Mouse (Mus musculus) urinary bladder, postnatal 36 days (tissue): ENCODE measurements around the gene Cdk2ap2.
"Not testable (repeated sequence)": the region's sequence is repeated elsewhere in the genome, so short reads cannot be mapped to it uniquely, and the experiment has no call there.

Experiments
- DNase-seq, 2 experiments: peaks; one replicate each; pipeline ENCODE4 v3.0.0; 2022; ENCODE audit warnings: low spot score in 2 of 2, mixed read lengths in 1 of 2

The Cdk2ap2 gene

DNA sequence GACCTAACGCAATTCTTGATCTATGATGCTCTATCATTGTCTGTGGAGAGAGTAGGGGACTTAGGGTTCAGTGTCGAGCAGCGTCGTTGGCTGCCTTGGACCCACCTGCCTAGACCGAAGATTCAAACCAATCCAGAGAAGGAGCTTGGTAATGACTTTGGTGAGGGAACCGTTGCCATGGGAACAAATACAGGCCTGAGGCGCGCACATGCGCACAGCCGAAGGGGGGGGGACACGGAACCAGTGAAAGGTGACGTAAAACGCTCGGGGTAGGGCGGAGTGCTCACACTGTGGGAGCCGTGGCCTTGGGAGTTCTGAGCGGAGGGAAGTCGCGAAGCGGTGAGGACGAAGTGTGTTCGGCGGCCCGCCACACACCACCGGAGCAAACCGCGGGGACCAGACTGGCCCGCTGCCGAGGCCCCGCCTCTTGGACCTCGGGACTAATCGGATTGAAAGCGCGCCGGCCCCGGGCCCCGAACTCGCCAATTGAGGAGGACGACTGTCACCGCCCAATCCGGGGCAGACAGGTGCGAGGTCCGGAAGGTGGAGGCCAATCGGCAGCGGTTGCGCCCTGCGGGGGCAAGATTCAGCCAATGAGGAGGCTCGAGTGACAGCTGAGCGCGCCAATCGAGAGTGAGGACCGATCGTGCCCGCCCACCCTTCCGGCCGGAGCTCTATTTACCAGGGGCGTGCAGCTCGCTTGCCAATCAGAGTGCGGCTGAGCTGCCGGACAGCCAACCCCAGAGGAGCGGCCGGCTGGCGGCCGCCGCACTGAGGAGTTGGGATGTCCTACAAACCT is at the start of gene Cdk2ap2:
Cdk2ap2 (plus strand) TSS at position 541 of the 799 bp plus-strand sequence.
- peak; percentile 100 for DNase-seq

DNA sequence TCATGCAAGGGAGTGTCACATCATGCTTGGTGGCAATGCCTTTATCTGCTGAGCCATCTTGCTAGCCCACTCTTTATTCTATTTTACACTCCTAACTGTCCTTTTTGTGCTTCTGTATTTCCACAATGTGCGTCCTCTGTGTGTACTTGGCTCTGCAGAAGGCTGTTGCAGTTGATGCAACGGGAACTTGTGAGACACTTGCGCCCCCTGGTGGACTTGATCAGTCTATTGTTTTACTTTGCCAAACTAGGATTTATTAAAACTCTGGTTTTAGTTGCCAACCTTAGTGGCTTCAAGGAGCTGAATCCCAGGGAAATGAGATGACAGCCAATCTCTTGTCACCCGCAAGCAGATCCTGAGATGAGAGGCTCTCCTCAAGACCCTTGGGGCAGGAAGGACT is 49.1 kb upstream of the Cdk2ap2 start:
- DNase-seq, result peak; percentile 59 to 77

DNA sequence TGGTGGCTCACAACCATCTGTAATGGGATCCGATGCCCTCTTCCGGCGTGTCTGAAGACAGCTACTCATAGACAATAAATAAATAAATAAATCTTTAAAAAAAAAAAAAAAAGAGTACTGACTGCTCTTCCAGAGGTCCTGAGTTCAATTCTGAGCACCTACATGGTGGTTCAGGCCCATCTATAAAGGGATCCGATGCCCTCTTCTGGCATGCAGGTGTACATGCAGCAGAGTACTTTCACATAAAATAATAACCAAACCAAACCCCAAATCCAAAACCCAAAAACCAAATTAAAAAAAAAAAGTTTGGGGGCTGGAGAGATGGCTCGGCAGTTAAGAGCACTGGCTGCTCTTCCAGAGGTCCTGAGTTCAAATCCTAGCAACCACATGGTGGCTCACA is 47.9 kb upstream of the Cdk2ap2 start:
- not testable (repeated sequence) for DNase-seq

- no peak for DNase-seq
Measured at GRCm38 (mm10) chr19:4051016-4051415, 46.0 kb upstream of the Cdk2ap2 start.

DNA sequence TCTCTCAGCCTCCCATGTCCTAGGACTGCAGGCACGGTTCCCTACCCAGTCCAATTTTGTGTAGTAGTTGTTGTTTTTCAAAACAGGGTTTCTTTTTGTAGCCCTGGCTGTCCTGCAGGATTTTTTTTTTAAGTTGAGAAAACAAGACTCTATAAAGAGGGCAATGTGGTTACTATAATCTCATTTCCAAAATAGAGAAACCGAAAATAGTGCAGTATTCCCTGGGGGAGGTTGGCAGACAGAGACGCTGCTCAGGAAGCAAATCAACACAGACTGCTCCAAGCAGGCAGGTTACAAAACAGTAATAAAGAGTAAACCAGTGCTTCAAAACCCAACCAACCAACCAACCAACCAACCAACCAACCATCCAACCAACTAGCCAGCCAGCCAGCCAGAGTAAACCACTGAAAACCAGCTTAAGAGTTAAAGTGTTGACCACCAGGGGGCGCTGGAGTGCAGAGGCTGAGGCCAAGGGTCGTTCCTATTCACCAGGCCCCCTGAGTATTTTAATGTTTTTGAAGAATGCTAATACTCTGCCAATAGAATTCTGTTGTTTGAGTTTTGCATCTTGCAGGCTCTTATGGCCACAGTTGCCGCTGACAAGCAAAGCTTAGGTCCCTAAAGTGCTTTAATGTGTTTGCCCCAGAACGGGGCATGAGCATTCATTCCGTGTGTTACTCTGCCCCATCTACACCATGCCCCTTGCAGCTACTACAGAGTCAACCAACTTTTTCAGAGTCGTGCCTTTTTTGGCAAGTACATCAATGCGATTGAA is 45.1 kb upstream of the Cdk2ap2 start:
- peak in 1 of 2 experiments; percentile 52 for DNase-seq

DNA sequence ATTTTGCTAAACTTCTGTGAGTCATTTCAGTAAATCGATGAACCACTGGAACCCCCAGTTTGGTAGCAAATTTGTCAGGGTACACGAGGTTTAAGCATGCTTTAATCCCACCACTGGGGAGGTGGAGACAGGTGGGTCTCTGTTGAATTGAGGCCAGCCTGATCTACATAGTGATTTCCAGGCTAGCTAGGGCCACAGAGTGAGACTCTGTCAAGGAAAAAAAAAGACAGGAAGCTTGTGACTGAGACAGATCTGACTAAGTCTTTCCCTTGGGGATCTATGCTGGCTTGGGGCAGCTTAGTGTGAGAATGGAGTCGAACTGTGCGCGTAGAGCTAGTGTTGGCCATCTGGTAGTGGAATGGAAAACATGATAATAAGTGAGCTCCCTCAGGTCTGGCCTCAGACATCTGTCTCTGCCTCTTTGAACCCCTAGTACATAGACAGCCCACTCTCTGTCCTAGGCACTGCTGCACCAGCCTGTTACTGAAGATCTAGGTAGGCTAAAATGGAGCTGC is 44.4 kb upstream of the Cdk2ap2 start:
- no peak for DNase-seq

- no peak for DNase-seq
Measured at GRCm38 (mm10) chr19:4054613-4055012, 42.4 kb upstream of the Cdk2ap2 start.

DNA sequence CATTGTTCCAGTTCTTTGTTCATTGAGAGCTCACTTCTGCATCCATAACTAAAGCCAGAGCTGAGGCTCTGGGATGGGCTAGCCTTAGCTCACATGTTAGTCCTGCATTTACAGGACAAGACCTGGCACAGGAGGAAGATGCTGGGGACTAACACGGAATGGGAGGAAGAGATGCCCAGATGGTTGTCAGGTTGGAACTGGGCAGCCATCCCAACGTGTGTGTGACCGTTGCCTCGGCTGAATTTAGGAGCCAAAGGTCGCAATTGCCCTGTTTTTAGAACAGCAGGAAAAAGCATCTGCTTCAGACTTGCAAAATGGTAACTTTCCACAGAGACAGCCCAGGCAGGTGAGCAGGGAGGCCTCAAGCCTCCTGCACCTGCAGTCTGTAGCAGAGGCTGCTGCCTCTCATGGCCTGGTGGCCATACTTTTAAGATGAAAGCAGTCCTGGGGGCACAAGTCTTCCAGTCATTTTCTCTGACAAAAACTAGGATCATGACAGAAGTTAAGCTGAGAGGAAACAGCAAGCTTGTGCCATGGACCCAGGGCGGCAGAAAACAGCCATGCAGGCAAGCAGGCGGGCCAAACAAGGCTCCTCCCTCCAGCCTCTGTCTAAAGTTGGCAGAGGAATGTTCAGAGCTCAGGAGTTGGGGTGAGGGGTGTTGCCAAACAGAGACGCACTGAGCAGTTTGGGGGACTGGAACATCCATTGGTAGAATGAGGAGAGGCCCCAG is 41.6 kb upstream of the Cdk2ap2 start:
- no peak for DNase-seq

GRCm38 (mm10) chr19:4055947-4056693 is 40.9 kb upstream of the Cdk2ap2 start:
- no peak for DNase-seq

- DNase-seq, result no peak
Measured at GRCm38 (mm10) chr19:4056727-4057126, 40.3 kb upstream of the Cdk2ap2 start.

- no peak for DNase-seq
Measured at GRCm38 (mm10) chr19:4057389-4057788, 39.6 kb upstream of the Cdk2ap2 start.

DNA sequence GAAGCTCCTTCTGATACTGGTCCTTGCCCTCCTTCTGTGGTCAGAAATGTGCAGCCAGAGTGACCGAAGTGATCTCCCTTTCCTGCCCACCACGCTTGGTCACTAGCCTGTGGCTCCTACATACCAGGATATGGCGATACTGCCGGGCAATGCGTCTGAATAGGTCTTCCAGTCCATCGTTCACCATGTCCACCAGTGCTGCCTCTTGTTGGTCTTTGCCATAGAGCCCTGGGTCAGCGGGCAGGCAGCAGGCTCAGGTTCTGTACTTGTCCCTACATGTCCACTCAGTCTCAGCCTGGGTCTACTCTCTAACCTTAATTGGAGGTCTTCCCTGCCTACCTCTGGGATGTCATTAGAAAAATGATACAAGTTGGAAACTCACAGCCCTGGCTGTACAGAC is 39.0 kb upstream of the Cdk2ap2 start:
- DNase-seq, result no peak

- DNase-seq, result no peak
Measured at GRCm38 (mm10) chr19:4058581-4058980, 38.4 kb upstream of the Cdk2ap2 start.

- DNase-seq, result peak in 1 of 2 experiments; percentile 47
Measured at GRCm38 (mm10) chr19:4059069-4059740, 37.8 kb upstream of the Cdk2ap2 start, which contains the start of gene Gstp3. TSS of gene Gstp3 (minus strand) at chr19:4059569.

GRCm38 (mm10) chr19:4060044-4060898 is 36.7 kb upstream of the Cdk2ap2 start:
- DNase-seq, result not testable (repeated sequence)

GRCm38 (mm10) chr19:4060899-4061465 is 36.0 kb upstream of the Cdk2ap2 start:
- DNase-seq, result no peak

DNA sequence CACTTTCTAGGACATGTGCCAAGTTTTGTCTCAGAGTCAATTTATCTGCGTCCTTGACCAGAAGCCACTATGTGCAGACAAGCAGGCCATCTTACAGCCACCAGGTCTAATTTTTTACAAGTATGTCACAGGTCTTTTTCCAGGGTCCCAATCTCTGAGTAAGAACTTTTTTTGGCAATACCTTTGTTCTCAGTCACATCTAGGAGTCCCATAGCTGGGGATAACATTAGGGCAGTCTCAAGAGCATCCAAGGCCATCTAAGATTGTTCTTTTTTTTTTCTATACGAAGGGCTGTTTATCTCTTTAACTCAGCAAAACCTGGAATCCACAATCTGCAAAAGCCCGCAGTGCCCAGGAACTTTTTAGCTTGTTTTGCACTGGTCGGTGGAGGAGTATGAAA is 33.6 kb upstream of the Cdk2ap2 start:
- not testable (repeated sequence) for DNase-seq

- DNase-seq, result not testable (repeated sequence)
Measured at GRCm38 (mm10) chr19:4064501-4064900, 32.5 kb upstream of the Cdk2ap2 start.

GRCm38 (mm10) chr19:4066280-4066679 is 30.7 kb upstream of the Cdk2ap2 start:
- DNase-seq, result no peak
